Mouse (Mus musculus) G1E (cell line): ENCODE measurements around the gene Esyt2.

Experiments
- CTCF ChIP-seq: IDR thresholded peaks from 2 replicates; pipeline ENCODE4 v1.5.1; 2012; ENCODE audit warnings: low read depth, low read length, inconsistent platforms, mixed read lengths
- GATA1 ChIP-seq: IDR thresholded peaks from 2 replicates; pipeline ENCODE4 v1.6.1; 2012; ENCODE audit warnings: borderline replicate concordance, low read length, inconsistent platforms, mixed read lengths

DNA sequence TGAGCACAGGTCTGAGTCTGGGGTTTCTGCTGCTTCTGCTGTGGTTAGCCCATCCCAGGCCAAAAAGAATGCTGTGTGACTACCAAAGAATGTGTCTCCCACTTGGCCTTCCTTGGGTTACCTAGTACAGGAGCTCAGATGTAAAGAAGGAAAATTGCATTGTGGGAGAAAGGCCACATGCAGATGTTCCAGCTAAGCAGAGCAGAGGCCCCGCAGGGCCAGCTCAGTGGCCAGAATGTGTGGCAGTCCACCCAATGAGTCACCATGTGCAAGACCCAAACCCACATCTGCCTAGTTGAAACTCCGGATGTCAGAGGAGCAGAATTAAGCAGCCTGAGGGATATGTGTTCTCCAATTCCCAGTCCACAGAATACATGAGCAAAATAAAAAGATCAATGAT, 22.7 kb upstream of the Esyt2 start:
- no peak for TF ChIP-seq CTCF
- TF ChIP-seq GATA1 = no peak
